Mouse (Mus musculus): Measurements from ENCODE around the gene Neu1.

Neu1 gene

GRCm38 (mm10) chr17:34902895-34903294 lies 28.2 kb upstream of the Neu1 start:
- DNase-seq (ENCODE audit: low read depth) = no peak

- no peak for DNase-seq (ENCODE audit: low read depth)
Measured at GRCm38 (mm10) chr17:34910982-34911381, 20.1 kb upstream of the Neu1 start.

GRCm38 (mm10) chr17:34911945-34912351 lies 19.1 kb upstream of the Neu1 start:
- DNase-seq (ENCODE audit: low read depth) = peak; percentile 71

GRCm38 (mm10) chr17:34913930-34914665 lies 17.0 kb upstream of the Neu1 start, which contains the start of gene Slc44a4:
Gene Slc44a4, plus strand, starts transcription at chr17:34914466.
- DNase-seq (ENCODE audit: low read depth) = no peak

- DNase-seq (ENCODE audit: low read depth) = no peak
Measured at GRCm38 (mm10) chr17:34915410-34915831, 15.6 kb upstream of the Neu1 start.

GRCm38 (mm10) chr17:34916316-34916715 lies 14.7 kb upstream of the Neu1 start:
- no peak for DNase-seq (ENCODE audit: low read depth)

GRCm38 (mm10) chr17:34917188-34917587 lies 13.9 kb upstream of the Neu1 start:
- DNase-seq (ENCODE audit: low read depth) = no peak

GRCm38 (mm10) chr17:34922939-34923338 lies 8.1 kb upstream of the Neu1 start:
- DNase-seq (ENCODE audit: low read depth) = no peak

- no peak for DNase-seq (ENCODE audit: low read depth)
Measured at GRCm38 (mm10) chr17:34924258-34924657, 6.8 kb upstream of the Neu1 start.

GRCm38 (mm10) chr17:34927306-34928019 lies 3.6 kb upstream of the Neu1 start:
- DNase-seq (ENCODE audit: low read depth) = no peak

GRCm38 (mm10) chr17:34928841-34929240 lies 2.2 kb upstream of the Neu1 start:
- no peak for DNase-seq (ENCODE audit: low read depth)

- no peak for DNase-seq (ENCODE audit: low read depth)
Measured at GRCm38 (mm10) chr17:34931735-34932098, 664 bp downstream of the Neu1 start.

GRCm38 (mm10) chr17:34932287-34932686 lies 1.2 kb downstream of the Neu1 start:
- DNase-seq (ENCODE audit: low read depth) = no peak

GRCm38 (mm10) chr17:34934031-34934430 lies 3.0 kb downstream of the Neu1 start:
- DNase-seq (ENCODE audit: low read depth) = no peak

- DNase-seq (ENCODE audit: low read depth) = no peak
Measured at GRCm38 (mm10) chr17:34934830-34935229, 3.8 kb downstream of the Neu1 start.

GRCm38 (mm10) chr17:34937960-34938505 lies 7.0 kb downstream of the Neu1 start:
- no peak for DNase-seq (ENCODE audit: low read depth)

GRCm38 (mm10) chr17:34941344-34942041 lies 10.4 kb downstream of the Neu1 start:
- no peak for DNase-seq (ENCODE audit: low read depth)

GRCm38 (mm10) chr17:34943128-34943815 lies 12.2 kb downstream of the Neu1 start:
- no peak for DNase-seq (ENCODE audit: low read depth)

GRCm38 (mm10) chr17:34944362-34944761 lies 13.3 kb downstream of the Neu1 start:
- no peak for DNase-seq (ENCODE audit: low read depth)

- no peak for DNase-seq (ENCODE audit: low read depth)
Measured at GRCm38 (mm10) chr17:34946486-34947140, 15.6 kb downstream of the Neu1 start.

GRCm38 (mm10) chr17:34947606-34948005 lies 16.6 kb downstream of the Neu1 start:
- no peak for DNase-seq (ENCODE audit: low read depth)

Data from c-Kit-positive CD71-negative TER-119-negative erythroid progenitor cells, embryonic 14.5 days (primary cell).